Mouse (Mus musculus) CD8-positive naive resting alpha-beta T cell, adult 2 months (primary cell): ENCODE results near the gene Foxp4.

ENCODE experiments used
- DNase-seq, 2 experiments: peaks; one replicate each; pipeline ENCODE4 v3.0.0; 2022; ENCODE audit warnings: low read depth in 2 of 2, low spot score in 2 of 2

Foxp4 gene

DNA sequence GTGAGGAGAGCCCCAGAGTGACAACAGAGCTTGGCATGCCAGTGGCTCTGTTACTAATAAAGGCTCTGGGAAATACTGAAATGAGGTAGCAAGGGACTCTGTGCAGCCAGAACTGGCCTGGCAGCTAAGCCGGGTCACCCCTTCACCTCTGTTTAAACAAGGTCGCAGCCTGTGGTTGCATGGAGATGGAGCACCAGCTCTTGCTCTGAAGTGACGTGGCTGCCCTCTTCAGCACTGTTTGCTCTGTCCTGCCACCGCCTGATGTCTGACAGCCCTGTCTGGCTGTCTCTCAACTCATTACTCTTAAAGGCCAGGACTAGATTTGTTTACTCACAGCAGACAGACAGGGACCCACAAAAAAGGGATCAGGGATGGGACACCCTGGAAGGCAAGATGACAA lies 25.3 kb downstream of the Foxp4 start:
- no peak for DNase-seq

DNA sequence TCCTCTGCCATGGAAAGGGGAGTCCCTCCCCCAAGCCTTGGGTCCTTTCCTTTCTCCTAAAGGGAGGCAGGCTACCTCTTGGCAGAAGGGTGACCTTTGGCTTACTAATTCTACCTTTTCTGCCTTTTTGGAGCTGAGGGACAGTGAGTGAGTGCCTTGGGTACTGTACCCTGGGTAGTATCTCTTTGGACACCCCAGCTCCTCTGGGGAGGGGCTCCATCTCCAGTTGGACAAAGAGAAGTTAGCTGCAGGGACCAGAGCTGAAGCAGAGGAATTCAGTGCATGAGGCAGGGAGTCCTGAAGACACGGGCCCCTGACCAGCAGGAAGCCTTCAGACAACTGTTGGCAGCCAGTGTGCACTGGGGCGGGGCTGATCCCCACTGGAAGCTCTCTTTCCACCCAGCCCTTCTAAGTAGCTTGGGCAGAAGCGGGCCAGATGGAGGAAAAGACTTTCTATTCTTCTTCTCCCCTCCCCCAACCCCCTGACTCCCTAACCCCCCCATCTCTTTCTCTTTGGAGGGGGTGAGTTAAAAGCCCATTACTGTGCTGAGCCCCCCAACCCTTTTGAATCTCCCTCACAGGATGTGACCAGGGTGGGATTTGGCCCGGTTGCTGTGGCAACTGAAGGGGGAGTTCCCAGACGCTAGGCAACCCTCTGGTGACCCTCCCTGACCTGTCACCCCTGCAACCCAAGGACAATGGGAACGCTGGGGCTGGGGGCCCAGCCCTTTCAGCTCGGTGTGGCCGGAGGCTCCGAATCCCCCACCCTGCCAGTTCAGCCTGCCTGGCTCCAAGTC lies 26.3 kb downstream of the Foxp4 start:
- no peak for DNase-seq

DNA sequence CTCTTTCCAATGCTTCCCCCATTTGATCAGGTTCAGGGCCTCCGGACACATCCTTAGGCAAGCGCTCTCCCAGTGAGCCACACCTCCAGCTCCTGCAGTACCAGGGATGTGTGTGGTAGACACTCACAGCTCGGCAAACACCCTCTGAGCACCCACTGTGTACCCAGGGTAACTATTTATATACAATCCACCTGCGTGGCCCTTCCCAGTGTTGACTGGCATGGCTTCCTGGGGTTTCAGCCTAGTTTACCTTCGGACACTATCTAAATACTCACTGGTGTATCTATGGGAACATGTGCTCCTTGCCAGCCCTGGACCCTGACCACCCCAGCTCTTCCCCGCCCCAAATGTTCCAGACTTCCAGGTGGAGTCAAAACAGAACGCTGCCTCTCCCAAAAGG lies 34.7 kb downstream of the Foxp4 start:
- no peak for DNase-seq

DNA sequence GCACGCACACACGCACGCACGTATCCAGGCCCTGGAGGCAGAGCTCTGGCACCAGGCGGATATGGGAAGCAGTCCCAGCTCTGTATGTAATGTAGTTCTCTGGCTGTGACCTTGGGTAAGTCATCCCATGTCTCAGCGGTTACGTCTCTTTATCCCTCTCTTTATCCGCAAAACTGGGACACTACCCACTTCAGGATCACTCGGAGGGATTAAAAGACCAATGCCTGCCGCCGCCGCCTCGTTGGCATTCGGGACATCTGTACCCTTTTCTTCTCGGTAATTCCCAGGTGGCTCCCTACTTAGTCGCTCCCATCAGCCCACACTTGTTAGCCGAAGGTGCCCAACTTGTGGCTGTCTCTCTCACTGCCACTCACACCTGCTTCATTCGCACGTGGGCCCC lies 35.2 kb downstream of the Foxp4 start:
- DNase-seq, result no peak

DNA sequence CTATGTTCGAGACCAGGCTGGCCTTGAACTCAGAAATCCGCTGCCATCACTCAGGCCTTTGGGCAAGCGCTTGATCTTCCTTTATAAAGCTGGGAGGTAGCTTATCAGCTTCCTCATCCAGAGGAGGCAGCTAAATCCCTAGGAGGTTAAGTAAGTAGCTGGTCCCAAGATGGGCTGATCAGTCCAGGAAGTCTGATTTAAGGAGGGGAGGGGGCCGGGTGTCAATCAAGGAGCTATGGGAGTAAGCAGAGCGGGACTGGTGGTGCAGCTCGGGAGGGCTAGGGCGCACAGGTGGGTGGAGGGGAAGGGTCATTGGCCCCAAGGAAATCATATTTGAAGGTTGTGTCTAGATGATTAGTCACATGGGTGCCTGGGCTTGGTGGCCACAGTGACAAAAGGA lies 35.8 kb downstream of the Foxp4 start:
- no peak for DNase-seq

DNA sequence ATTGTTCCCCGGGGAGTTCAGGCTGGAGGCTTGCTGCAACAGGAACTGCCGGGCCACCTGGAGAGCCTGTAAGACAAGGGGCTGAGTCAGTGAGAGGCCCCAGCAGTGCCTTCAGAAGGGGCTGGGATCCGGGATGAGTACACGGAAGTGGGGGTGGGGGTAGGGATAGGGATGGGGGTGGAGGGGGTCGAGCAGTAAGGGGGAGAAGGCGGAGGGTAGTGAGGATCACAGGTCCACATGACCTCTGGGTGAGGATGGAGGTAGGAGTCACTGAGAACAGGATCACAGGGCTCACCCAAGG lies 36.3 kb downstream of the Foxp4 start:
- no peak for DNase-seq

DNA sequence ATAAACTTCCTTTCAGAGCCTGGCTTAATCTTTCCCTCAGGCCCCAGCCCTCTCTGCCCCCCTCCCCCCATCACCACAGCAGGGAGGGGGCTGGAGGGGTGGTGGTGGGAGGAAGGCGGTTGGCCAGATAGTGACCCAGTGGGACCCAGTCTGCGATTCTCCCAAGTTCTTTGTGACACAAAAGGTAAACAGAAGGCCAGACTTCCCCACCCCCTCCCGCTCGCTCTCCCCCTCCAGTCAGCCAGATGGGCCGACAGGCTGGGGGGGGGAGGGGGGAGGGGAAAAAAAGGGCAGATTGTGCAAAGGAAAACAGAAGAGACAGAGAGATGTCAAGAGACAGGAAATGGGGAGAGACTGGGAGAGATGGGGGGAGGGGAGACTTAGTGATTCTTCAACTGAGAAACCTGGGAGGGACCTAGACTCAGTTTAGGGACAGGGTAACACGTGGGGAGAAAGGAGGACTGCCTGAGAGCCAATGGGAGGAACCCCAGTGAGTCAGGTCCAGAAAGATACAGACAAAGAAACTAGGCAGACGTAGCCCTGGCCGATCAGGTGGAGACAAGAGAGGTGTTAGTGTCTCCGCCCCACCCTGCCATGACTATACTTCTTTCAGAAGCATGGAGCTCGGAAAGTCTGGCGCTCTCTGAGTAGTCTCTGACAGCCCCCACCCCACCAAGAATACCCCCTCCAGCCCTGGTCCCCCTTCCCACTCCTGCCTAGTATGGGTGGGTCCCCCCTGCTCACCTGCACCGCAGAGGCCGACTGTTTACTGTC lies 36.9 kb downstream of the Foxp4 start:
- DNase-seq, result no peak

DNA sequence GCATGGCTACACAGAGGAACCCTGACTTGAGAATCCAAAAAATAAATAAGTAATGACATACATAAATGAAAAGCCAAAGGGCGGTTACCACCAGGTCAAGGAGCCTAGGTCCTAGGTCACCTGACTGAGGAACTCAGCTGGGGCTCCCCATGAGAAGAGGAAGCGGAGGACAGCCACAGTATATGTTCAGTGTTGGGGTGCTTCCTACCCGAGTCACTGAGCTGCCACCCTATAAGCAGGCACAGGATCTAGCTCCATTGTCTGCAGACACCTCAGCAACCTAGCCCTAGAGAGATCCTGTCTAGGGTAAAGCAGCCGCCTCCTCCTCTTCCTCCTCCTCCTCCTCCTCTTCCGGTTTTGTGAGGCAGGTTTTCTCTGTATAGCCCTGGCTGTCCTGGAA lies 41.3 kb downstream of the Foxp4 start:
- no peak for DNase-seq

DNA sequence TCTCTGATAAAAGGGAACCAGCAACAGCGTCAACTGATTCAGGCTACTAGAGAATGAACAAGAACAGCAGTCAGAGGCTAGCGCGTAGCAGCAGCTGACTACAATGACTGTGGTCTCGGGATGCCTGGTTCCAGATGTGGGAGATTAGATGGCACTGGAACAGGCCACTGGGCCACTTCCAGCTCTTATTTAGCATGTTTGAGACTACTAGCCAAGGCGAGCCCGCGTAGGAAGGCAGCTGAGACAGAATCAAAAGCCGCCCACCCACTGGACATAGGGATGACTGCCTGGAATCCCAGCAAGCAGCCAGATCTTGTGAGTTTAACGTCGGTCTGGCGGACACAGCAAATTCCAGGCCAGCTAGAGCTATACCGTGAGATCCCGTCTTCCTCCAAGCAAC lies 43.1 kb downstream of the Foxp4 start:
- DNase-seq, result no peak

DNA sequence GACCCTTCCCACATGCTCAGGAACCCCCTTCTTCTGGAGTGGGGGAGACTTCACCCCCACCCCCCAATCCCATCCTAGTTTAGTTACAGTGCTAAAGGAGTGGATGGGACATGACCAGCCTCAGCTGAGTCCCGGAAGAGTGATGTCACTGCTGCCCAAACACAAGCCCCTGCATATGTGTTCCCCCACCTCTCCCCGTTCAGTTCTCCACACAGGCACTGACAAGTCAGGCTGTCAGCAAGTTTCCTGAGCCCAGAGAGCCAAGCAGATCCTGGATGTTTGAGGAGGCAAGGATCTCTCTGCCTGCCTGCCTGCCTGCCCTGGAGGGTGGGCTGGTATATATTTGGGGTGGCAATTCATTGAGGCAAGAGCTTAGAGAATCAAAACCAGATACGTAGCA lies 45.2 kb downstream of the Foxp4 start:
- no peak for DNase-seq

DNA sequence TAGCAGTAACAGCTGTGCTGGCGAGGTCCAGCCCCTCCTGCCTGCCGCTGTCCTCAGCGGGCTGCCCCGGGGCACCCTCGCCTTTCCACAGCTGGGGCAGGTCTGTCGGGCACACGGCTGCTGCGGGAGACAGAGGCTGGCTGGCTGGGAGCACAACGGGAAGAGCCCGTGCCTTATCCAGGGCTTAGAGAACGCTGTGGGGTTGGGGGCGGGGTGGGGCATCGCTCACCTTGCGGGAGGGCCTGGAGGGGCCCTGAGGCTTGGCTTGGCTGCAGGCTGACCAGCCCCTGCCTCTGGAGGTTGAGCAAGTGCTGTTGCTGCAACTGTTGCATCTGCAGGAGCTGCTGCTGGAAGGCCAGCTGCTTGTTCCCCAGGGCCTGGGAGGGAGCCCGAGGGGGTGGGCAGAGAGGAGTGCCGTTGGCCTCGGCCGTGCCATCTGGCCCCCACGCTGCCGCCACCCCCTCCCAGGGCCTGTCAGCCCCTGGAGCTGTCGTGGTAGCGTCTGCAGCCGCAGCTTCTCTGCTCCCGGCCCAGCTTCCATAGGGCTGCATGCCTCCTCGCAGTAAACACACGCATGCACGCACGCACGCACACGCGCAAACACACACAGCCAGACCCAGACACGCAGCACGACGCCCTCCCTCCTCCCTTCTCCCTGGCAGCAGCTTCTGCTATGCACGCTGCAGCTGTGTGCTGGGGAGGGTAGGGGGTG lies 45.9 kb downstream of the Foxp4 start:
- DNase-seq, result no peak

DNA sequence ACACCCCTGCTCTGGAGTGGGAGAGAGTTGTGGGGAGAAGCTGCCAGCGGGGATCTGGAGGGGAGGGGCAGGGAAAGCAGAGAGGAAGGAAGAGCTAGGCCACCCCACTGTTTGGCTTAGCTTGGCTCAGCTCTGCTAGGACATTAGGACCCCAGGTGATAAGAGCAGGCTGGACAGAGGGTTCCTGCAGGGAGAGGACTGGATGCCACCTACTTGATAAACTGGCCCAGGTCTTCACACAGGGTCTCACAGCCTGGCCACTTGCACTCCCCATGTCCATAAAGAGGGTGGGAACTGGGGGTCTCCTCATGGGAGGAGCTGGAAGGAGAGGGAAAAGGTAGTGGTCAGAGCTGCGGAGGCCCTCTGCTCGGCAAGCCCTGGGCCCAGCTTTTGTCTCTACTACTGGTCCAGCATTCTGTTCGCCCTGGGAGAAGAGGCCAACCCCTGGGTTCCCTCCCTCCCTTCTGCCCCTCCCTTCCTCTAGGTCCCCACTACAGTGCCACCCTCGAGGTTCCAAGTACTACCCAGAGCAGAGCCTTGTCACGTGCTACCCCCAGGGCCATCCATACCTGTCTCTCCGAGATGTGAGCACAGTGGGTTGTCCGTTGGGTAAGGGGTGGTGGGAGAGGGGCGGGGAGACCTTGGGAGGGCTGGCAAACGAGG lies 46.6 kb downstream of the Foxp4 start:
- no peak for DNase-seq

DNA sequence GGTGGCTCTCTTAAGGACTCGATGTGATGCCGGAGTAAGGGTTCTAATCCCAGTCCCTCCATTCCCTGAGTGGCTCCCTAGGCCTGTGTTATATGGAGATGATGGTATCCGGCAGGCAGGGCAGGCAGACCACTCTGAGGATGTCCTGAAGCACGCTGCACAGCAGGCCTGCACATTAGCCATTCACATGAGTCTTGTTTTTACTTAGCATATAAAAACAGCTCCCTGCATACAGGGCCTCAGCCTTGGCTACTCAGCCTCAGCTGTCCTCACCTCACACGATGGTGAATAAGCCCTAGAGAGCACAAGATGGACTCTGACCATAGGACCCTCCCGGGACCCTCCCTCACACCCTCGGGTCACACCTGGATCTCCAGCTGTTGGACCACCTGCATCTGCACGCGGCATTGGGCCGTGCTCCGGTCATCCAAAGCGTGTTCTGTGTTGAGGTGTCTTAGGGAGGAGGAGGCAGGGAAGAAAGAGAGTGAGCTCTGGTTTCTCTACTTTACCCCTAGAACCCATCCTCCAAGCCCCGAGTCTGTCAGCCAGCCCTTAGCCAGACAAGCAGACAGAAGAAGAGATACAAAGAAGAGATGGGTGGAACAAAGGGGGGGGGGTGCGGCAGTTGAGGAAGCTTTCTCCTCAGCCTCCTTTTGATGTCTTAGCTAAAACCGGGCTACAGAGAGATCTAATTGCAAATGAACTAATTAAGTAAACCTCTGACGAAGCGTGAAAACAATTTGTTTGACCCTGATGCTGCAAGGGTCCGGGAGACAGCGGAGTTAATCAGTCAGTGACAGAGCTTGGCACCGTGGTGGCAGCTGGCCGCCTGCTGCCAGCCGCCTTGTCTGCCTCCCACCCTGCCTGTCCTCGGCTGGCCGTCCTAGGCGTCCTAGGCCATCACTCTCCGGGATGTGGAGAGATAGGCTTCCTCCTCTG lies 47.4 kb downstream of the Foxp4 start:
- DNase-seq, result no peak

DNA sequence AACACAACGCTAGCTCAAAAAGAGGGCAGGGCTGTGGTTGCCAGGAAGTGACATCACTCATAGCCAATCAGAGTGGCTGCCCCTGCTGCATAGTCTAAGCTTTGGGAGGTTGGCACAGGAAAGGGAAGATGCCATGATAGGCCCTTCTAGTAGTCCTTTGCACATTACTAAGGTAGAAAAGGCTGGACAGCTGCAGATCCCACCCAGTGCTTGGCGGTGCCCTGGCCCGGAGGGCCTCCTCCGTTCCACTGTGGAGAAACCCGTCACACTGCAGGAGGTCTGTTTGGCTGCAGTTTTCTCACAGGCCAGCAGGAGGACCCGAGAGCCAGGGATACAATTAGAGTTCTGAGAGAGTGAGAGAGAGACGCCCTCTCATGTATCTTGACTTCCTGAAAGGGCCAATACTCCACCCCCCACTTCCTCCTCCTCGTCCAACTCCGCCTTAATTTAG lies 51.1 kb downstream of the Foxp4 start:
- peak; percentile 76 to 87 for DNase-seq

DNA sequence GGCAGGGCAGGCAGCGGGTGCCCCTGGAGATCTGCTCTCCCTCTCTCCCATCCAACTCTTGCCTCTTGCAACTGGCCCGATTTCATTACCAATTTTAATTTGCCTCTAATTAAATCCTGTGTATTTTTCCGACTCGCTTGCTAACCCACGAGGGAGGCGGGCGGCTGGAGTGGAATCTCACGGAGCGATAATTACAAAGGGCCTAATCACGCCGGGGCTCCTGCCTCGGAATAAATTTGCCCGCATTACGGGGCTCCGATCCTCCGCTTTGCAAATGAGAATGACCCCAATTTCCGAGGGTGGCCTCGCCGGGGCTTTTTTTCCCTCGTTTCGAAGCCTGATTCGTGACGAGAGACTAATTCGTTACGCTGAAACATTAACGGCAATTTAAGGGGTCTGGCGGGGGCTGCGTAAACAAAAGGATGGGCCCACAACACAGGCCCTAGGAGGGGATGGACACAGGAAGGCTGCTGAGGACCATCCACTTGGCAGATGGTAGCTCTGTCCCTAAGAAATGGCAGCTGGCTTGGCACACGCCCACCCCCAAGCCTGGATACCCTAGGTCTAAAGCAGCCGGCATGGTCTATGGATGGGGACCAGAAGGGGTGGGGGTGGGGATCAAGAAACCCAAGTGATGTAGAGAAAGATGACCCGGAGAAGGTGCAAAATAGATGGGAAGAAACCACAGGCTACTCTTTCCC lies 52.0 kb downstream of the Foxp4 start:
- DNase-seq, result no peak

DNA sequence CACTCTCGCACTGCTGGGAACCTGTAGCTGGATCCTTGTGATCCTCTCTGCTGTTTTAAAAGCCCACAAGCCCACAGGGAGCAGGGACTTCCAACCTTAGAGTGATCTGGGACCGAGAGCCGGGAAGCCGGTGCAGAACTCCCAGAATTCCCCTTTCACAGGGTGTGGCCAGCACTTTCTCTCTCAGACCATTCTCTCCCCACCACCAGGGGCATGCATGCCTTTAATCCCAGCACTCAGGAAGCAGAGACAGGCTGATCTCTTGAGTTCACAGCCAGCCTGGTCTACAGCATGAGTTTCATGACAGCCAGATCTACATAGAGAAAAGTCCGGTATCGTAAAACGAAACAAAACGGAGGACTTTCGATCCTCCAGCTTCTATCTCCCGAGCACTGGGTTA lies 54.6 kb downstream of the Foxp4 start:
- DNase-seq, result no peak

DNA sequence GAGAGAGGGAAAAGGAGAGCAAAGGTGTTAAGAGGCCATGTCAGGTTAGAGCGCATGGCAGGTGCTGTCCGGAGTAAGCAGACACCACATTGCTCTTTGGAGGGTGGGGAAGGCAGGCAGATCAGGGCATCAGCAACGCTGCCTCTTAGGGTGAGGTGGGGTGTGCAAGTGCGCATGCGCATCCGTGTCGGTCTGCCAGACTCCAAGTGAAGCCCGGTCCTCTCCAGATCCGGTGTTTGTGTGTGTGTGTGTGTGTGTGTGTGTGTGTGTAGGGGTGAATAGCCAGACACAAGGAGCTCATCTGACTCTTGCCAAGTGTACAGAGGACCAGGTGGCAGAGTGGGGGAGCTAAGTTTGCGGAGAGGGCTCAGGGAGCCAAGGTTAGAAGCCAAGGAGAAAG lies 58.4 kb downstream of the Foxp4 start:
- no peak for DNase-seq

DNA sequence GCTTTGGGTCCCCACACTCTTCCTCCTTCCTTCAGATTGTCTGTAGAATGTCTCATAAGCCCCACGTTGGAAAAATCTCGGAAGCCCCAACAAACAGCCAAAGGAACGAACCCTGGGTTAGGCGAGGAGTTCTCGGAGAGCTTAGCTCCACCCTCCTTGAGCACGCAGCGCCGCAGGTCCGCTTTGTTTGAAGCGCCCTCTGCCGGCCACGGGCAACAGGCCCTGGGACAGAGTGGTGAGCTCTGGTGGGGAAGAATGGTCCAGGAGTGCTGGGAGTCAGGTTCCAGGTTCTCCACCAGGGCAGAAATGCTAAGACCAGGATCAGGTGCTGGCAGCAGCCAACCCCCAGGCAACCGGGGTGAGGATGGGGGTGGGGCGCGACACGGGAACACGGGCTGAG lies 59.9 kb downstream of the Foxp4 start:
- peak; percentile 71 to 77 for DNase-seq

DNA sequence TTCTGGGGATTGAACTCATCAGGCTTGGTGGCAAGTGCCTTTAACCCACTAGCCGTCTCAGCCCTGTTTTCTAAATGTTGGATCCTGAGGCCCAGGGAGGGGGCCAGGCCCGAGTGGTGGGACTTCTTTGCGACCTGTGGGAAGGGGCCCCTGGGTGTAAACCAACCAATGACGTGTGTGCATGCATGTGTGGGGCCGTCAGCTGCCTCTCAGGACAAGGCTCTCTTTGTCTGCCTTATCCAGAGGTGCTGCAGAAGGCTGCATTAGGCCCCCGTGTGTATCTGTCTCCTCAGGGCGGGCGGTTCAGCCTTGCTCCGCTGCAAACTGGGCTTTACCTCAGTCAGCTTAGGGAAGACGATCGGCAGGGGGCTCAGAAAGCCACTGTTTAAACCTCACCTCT lies 61.0 kb downstream of the Foxp4 start:
- DNase-seq, result no peak

DNA sequence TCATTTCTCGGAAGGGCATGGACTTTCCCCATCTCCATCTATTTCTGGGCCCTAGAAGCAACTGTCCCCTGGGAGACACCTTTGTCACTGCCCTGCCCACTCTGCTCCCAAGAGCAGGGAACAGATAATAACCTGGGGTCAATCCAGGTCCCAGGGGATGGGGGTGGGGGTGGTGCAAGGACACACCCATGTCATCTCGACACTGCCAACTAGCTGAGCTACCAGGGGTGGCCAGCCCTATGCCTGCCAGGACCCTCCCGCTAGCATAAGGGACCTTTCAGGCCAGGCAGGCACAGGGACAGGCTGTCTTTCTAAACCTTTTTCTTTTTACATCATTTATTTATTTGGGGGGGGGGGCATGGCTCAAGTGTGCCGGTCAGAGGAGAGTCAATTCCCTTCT lies 61.4 kb downstream of the Foxp4 start:
- DNase-seq, result no peak
